Mouse (Mus musculus) lung, adult 2 months (tissue): ENCODE results near the gene Asxl2.
"Not testable (repeated sequence)": the region's sequence is repeated elsewhere in the genome, so short reads cannot be mapped to it uniquely, and the experiment has no call there.

Experiments used
- CTCF ChIP-seq: fragments of 200-500 bp; IDR thresholded peaks from 2 replicates; pipeline ENCODE4 v1.5.1; 2011; ENCODE audit warnings: mild to moderate bottlenecking, low read length, control low read depth; ENCODE audit not compliant: insufficient read depth
- POLR2A ChIP-seq: fragments of 200-500 bp; IDR thresholded peaks from 2 replicates; pipeline ENCODE4 v1.6.1; 2011; ENCODE audit warnings: low read depth, mild to moderate bottlenecking, control low read depth, low read length, borderline replicate concordance; ENCODE audit errors: extremely low read depth

DNA sequence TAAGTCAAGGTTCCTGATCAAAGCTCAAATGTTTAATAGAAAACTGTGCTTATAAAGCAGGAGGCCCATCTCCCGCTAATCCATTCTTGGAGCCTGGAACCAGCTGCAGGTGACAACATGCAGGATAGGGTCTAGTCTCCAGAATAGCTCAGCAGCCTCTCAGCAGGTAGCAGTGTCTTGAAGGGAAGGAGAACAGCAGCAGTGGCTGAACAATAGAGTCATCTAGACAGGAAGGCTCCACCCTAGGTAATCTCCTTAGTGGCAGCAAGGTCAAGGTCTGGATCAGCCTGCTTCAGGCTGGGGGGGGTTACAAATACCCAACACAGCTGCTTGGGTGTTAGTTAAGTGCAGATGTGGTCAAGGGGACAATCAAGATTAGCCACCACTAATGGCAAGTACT is 108.8 kb downstream of the Asxl2 start:
- not testable (repeated sequence) for TF ChIP-seq POLR2A, CTCF
